Mouse (Mus musculus) central nervous system, embryonic 11.5 days (tissue): ENCODE data around the gene Dcun1d1. TPM values are rescaled to one million over a fixed set of nuclear protein-coding genes. Genes with fewer than 3 reads are reported as not detected.

Experiments
- polyA plus RNA-seq: library from polyadenylated mRNA; depleted of rRNA; stranded (reverse); fragments of >200 nt; gene quantifications from 2 replicates; pipeline ENCODE4 v1.2.3, GENCODE M21; 2012; rRNA removed

Dcun1d1 gene
- 40.0 and 60.6 TPM in 2 replicates for polyA plus RNA-seq

GRCm38 (mm10) chr3:35937345-35937744, at the start of gene Dcun1d1:
Gene Dcun1d1 (minus strand): TSS chr3:35937445.

Other genes starting within 250 kb of the Dcun1d1 start
- 22.6 and 37.1 TPM in 2 replicates for gene Atp11b, start 183.3 kb downstream of the Dcun1d1 start, polyA plus RNA-seq
- 27.9 and 36.3 TPM in 2 replicates for gene Mccc1, start 63.2 kb upstream of the Dcun1d1 start, polyA plus RNA-seq
- gene Ccdc144b, start 116.1 kb upstream of the Dcun1d1 start, polyA plus RNA-seq: not detected in 2 replicates
- gene Acad9, start 128.5 kb upstream of the Dcun1d1 start, polyA plus RNA-seq: 38.7 and 47.8 TPM in 2 replicates
- gene D3Ertd254e, start 213.6 kb upstream of the Dcun1d1 start, polyA plus RNA-seq: 3.8 and 6.1 TPM in 2 replicates